Mouse (Mus musculus) left cerebral cortex, postnatal 10 days (tissue): Measurements from ENCODE around the gene Iqcd. TPM values are rescaled to one million over a fixed set of nuclear protein-coding genes. Genes with fewer than 3 reads are reported as not detected.

Experiments
- DNase-seq, 2 experiments: peaks; one replicate each; pipeline ENCODE4 v3.0.0; 2021 to 2022; ENCODE audit warnings: low spot score in 2 of 2, mixed read lengths in 1 of 2; ENCODE audit errors: extremely low spot score in 1 of 2
- intact Hi-C: fragments of 180-260 bp; cut with DNase I; formaldehyde crosslinking; loops from one replicate; pipeline ENCODE4 v1.15.1; 2025
- total RNA-seq, 2 experiments: library from RNA; stranded (reverse); gene quantifications; 2 replicates each; pipeline ENCODE4 v1.2.3; 2021

Gene Iqcd
- under 1 TPM; 0.36 to 0.47 TPM for total RNA-seq

GRCm38 (mm10) chr5:120588569-120589094, at the start of gene Iqcd, which contains the start of gene Tpcn1:
Iqcd (plus strand) TSS chr5:120589016.
Tpcn1 (minus strand) TSS chr5:120588673.
- intact Hi-C loops = no loop called here
- peak; percentile 99 to 100 for DNase-seq

- DNase-seq = no peak
- intact Hi-C loops = no loop called here
These were observed 40.5 kb upstream of the Iqcd start for GRCm38 (mm10) chr5:120548236-120548850.

- DNase-seq = no peak
- intact Hi-C loops = no loop called here
These were observed 38.7 kb upstream of the Iqcd start for GRCm38 (mm10) chr5:120550137-120550536.

GRCm38 (mm10) chr5:120550673-120551072, 38.1 kb upstream of the Iqcd start:
- intact Hi-C loops = no loop called here
- DNase-seq = no peak

GRCm38 (mm10) chr5:120555871-120556270, 32.9 kb upstream of the Iqcd start:
- DNase-seq = no peak
- intact Hi-C loops = no loop called here

- intact Hi-C loops = no loop called here
- no peak for DNase-seq
These were observed 30.8 kb upstream of the Iqcd start for GRCm38 (mm10) chr5:120558041-120558440.

GRCm38 (mm10) chr5:120558762-120559161, 30.1 kb upstream of the Iqcd start:
- intact Hi-C loops = no loop called here
- DNase-seq = peak in 1 of 2 experiments; percentile 67

GRCm38 (mm10) chr5:120560129-120560615, 28.6 kb upstream of the Iqcd start:
- peak in 1 of 2 experiments; percentile 44 for DNase-seq
- intact Hi-C loops = no loop called here

- DNase-seq = peak; percentile 49 to 81
- intact Hi-C loops = no loop called here
These were observed 28.1 kb upstream of the Iqcd start for GRCm38 (mm10) chr5:120560616-120561311.

- DNase-seq = peak in 1 of 2 experiments; percentile 88
- intact Hi-C loops = no loop called here
These were observed 25.6 kb upstream of the Iqcd start for GRCm38 (mm10) chr5:120562956-120563913.

- no peak for DNase-seq
- intact Hi-C loops = no loop called here
These were observed 24.9 kb upstream of the Iqcd start for GRCm38 (mm10) chr5:120563914-120564311.

GRCm38 (mm10) chr5:120565171-120565905, 23.5 kb upstream of the Iqcd start:
- intact Hi-C loops = no loop called here
- no peak for DNase-seq

GRCm38 (mm10) chr5:120566101-120566500, 22.7 kb upstream of the Iqcd start:
- intact Hi-C loops = no loop called here
- peak; percentile 80 to 83 for DNase-seq

- no peak for DNase-seq
- intact Hi-C loops = no loop called here
These were observed 22.0 kb upstream of the Iqcd start for GRCm38 (mm10) chr5:120566681-120567252.

GRCm38 (mm10) chr5:120567253-120567701, 21.5 kb upstream of the Iqcd start:
- intact Hi-C loops = no loop called here
- DNase-seq = peak in 1 of 2 experiments; percentile 86

- no peak for DNase-seq
- intact Hi-C loops = no loop called here
These were observed 21.0 kb upstream of the Iqcd start for GRCm38 (mm10) chr5:120567761-120568211.

GRCm38 (mm10) chr5:120568336-120568768, 20.5 kb upstream of the Iqcd start:
- intact Hi-C loops = no loop called here
- DNase-seq = no peak

GRCm38 (mm10) chr5:120568964-120569363, 19.9 kb upstream of the Iqcd start:
- intact Hi-C loops = no loop called here
- DNase-seq = no peak
